Mouse (Mus musculus) liver, embryonic 14.5 days (tissue): ENCODE results near the gene Fhl5.

Experiments
- CTCF ChIP-seq: IDR thresholded peaks from 2 replicates; pipeline ENCODE4 v1.5.1; 2016; ENCODE audit warnings: antibody characterized with exemption, low read depth, control low read depth
- EP300 ChIP-seq: IDR thresholded peaks from 2 replicates; pipeline ENCODE4 v1.6.1; 2016; ENCODE audit warnings: antibody characterized with exemption, low read depth

GRCm38 (mm10) chr4:25213451-25213850 is 29.2 kb downstream of the Fhl5 start:
- no peak for TF ChIP-seq CTCF
- TF ChIP-seq EP300, result no peak
